Mouse (Mus musculus): ENCODE measurements around the gene B020031M17Rik. TPM values are rescaled to one million over a fixed set of nuclear protein-coding genes. Genes with fewer than 3 reads are reported as not detected.
"Not testable (repeated sequence)": the region's sequence is repeated elsewhere in the genome, so short reads cannot be mapped to it uniquely, and the experiment has no call there.

The B020031M17Rik gene
- total RNA-seq (2021) = not detected

GRCm38 (mm10) chr13:119950706-119951105 lies at the start of gene B020031M17Rik:
Gene B020031M17Rik, minus strand, starts transcription at chr13:119950806.
- DNase-seq; intact Hi-C loops (cut with DNase I): not testable (repeated sequence)

DNA sequence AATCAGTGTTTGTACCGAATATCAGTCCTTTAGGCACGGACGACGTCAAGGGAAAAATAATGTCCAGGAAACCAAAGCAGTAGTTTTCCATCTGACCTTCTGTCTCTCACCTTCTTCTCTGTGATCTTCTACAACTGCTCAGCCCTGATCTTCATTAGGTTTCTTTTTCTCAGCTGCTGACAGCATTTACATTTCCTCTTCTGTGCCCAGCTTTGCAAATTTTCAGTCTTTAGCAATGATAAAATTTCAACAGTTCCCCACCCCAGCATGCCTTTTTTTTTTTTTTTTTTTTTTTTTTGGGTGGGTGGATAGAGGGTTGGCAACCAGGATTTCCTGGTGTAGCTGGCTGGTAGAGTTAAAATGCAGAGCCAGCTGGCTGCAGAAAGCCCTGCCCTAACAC lies 48.6 kb upstream of the B020031M17Rik start:
- intact Hi-C loops (cut with DNase I); DNase-seq: not testable (repeated sequence)

- intact Hi-C loops (cut with DNase I); DNase-seq: not testable (repeated sequence)
Observed at GRCm38 (mm10) chr13:119998442-119999086, 48.0 kb upstream of the B020031M17Rik start.

DNA sequence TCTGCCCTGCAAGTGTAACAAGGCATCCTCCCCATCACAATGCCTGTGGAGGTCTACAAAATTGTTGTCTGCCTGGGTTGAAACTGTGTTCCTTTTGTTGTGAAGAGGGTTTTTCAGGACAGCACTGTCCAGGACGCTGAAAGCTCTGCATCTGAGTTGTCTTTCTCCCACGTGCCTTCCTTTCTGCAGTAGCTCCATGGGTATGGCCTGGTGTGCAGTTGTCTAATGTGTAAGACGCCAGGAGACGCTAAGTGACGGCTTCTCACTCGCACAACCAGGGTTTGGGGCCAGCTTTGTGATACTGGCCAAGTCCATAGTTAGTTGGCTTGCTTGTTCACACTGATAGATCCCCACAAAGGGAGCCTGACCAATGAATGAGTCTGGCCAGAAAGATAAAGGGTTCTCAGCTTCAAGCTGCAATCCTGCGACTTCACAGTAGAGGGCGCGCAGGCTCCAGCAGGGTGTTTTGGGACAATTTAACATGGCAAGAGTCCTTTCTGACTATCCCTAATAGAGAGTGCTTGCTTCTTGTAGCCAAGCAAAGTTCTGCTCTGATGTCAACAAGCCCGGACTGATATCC lies 41.4 kb upstream of the B020031M17Rik start:
- intact Hi-C loops (cut with DNase I); DNase-seq: not testable (repeated sequence)

- DNase-seq; intact Hi-C loops (cut with DNase I): not testable (repeated sequence)
Observed at GRCm38 (mm10) chr13:119991264-119991663, 40.7 kb upstream of the B020031M17Rik start.

DNA sequence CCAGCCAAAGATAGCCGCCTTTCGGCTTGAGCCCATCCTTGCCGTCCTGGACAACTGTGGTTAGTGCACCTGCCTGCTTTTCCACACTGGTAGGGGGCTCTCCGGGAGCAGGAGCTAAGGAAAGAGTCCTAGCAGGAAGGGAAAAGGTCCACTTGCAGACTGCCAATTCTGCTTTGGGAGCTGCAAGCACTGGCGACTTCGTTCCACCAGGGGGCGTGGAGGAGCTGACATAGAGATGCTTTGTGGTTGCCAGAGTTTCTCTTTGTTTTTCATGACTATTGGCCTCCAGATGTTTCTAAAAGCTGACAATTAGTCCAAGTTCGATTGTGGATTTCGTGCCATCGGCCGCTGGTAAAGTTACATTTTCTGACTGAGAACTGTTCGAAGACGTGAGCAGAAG lies 18.6 kb upstream of the B020031M17Rik start:
- DNase-seq; intact Hi-C loops (cut with DNase I): not testable (repeated sequence)

DNA sequence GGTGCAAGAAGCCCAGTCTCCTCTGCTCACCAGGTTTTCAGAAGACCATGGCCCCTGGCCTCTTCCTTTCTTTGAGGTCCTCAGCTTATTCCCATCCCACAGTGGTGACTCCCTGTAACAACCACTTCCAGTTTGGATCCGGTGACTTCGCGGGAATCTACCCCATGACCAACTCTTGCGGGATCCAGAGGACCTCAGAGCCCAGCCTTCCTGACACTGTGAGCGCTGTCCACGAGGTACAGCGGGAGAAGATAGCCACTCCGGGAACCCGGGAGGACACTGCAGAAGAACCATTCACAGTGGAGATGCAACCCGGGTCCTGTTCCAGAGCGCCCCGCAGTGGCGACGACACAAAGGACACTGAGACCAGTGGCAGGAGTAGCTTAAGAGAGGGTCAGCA lies 17.6 kb upstream of the B020031M17Rik start:
- intact Hi-C loops (cut with DNase I); DNase-seq: not testable (repeated sequence)

DNA sequence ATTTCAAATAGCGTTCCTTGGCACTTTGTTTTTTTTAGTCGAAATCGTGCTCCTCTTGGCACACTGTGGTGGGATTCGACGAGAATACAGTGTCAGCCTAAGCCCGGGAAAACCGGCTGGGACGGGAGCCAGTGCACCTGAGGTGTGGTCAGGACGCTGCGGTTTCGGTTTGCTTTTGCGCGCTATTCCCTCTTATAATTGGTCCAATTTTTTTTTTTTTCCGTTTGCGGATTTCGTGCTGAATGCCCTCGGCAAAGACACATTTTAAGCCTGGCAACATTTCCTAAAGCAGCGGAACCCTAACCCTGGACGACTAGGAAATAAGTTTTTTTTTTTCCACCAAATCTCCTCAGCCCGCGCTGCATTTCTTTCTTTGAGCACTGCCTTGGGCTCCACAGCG lies 15.4 kb upstream of the B020031M17Rik start:
- DNase-seq = peak; percentile 17 to 27
- intact Hi-C loops (cut with DNase I) = not testable (repeated sequence)

DNA sequence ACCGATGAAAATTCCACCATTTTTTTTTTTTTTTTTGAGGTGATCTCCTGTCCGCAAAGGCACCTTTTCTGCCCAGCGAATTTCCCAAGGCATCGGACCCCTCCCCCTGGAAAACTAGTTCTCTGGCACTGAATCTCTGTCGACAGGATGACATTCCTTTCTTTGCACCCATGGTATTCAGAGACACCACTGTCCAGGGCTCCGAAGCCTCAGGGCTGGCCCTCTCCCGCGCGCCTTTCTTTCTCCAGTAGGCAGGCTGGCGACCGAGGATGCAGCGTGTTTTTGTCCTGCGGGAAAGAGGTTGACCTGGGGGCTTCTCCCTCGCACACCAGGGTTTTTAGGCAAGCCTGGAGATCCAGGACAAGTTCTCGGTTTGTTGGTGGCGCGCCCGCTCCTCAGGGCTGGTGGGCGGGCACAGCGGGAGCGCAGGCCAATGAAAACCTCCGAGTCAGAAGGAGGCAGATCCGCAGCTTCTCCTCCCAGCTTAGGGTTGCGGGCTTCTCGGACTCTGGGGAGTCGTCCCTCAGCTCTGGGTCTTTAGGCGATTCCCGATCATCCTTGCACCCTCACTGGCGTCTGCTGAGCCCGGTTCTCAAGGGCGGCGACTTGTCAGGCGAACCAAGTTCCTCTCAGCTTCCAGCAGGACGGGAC lies 14.8 kb upstream of the B020031M17Rik start:
- DNase-seq = peak in 1 of 2 experiments; percentile 1
- intact Hi-C loops (cut with DNase I) = not testable (repeated sequence)

GRCm38 (mm10) chr13:119962856-119963255 lies 12.2 kb upstream of the B020031M17Rik start:
- intact Hi-C loops (cut with DNase I); DNase-seq: not testable (repeated sequence)

DNA sequence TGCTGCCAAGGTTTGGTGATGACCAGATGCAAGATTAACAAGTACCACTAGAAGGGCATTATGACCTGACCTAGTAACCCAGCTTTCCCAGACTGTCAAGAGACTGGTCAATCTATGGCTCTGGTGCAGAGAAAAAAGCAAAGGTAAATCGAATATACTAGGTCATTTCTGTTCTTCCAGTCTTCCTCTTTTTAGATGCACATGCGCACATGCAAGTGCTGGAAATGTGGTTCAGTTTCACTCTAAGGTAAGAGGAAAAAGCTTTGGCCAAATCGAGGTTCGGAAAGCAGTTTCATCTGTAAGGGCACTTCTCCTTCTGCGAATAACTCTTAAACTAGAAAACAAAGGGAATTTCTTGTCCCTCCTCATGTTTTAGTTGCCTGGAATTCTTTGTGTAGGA lies 5.0 kb upstream of the B020031M17Rik start:
- DNase-seq = not testable (repeated sequence)

DNA sequence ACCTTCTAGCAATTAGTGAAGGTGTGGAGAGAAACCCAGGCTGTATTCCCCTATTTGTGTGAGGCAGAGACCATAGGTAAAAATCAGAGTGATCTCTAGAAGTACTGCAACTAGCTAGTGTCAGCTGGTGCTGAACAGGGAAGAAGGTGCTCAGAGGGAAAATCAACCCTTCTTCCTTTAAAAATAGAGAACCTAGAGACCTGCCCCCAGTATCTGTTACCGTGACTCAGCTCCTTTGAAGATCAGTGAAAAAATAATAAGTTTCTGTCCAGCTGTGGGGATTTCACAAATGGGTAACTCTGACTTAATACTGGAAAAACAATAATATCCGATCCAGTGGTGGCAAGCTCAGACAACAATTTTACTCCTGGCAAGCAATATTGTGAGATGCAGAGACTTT lies 4.5 kb upstream of the B020031M17Rik start:
- DNase-seq; intact Hi-C loops (cut with DNase I): not testable (repeated sequence)

More for the DNA sequence above, 5.0 kb upstream of the B020031M17Rik start:
- intact Hi-C loops (cut with DNase I) = not testable (repeated sequence)

- intact Hi-C loops (cut with DNase I); DNase-seq: not testable (repeated sequence)
Observed at GRCm38 (mm10) chr13:119929172-119929571, 21.4 kb downstream of the B020031M17Rik start, which contains the start of gene Gm21761. Gene Gm21761, minus strand, starts transcription at chr13:119929272.

DNA sequence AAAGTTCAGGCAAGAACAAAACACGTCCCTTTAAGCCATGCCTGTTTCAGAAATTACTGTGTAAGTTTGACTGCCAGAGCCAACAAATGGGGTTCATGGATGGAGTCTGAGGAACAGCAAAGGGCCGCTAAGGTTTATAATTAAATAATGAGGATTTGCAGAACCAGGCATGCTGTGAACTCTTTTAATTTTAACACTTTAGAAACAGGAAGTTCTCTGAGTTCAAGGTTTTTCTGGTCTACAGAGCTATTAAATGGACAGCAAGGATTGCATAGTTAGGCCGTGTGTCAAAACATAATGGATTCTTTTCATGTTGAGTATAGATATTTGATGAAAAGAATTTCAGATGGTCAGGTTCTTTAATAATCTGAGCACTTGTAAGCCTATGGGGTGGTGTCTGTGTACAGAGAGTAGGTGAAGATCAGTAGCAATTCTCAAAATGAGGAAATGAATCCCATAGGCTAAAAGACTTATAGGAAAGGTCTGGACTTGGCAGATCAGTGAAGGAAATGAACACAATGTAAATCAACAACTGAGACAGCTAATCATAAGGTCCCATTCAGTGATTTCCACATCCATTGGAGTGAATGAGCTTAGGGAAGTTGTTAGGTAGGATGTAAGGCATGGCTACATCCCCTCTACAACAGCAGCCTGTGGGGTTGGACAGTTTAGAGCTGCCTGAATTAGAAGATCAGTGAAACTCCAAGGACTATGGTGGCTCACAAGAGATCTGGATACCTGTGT lies 25.8 kb downstream of the B020031M17Rik start:
- DNase-seq; intact Hi-C loops (cut with DNase I): not testable (repeated sequence)

DNA sequence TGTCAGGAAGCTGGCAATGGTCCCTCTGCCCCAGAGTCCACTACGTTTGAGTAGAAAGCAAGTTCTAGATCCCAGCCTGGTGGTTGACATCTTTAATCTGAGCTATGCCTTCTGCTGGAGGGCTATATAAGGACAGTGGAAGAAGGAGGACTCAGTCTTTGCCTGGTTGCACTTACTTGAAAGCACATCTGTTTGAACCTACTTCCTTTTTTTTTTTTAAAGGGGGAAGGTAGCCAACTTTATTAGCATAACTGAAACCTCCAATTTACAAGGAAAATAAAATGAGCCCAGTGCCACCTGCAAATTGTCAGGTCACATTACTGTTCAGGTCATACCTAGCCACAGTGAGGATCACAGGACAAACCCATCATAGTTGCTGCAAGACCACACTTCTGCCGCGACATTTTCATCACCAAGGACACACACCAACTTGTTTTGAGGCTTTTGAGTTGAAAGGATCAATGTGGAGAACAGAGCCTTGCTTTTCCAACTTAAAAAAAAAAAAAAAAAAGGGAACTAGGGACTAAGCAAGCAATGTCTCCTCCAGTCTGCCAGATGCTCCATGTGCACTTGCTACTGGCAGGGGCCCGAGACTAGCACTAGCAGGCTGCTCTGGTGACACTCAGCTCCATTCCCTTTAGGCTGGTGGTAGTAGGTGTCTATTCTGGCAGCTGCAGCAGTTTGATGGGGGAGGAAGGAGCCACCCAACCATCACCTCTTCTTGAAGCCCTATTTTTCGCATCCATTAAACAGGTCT lies 33.5 kb downstream of the B020031M17Rik start:
- DNase-seq; intact Hi-C loops (cut with DNase I): not testable (repeated sequence)

DNA sequence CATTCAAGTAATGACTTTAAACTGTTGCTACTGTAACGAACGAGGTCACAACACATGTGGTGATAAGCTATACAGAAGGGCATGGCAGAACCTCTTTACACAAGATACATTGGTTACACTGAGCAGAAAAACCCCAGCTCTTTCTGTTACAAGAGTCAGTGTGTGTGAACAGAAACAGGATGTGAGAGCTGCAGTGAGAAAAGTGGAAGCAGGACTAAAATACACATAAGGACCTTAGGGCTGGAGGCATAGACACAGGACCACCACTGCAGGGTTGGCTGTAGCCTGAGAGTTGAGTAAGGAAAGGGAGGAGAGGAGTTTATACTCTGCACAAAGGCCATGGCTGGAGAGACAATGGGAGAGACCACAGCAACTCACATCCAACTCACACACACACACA lies 34.2 kb downstream of the B020031M17Rik start:
- DNase-seq; intact Hi-C loops (cut with DNase I): not testable (repeated sequence)

All from heart, postnatal 36 days (tissue).